Mouse (Mus musculus): ENCODE measurements around the gene Notch1. TPM values are rescaled to one million over a fixed set of nuclear protein-coding genes. Genes with fewer than 3 reads are reported as not detected.
A peak's percentile ranks its signal among the peaks of the same experiment; 100 is the strongest.

Notch1 gene
- total and polyA plus RNA-seq, 3 experiments, result 0.02 to 0.71 TPM; not detected in 1

- ATAC-seq (ENCODE audit: extremely low read depth, insufficient number of reproducible peaks, low FRiP score, poor library complexity, severe bottlenecking) (no peak), DNase-seq (ENCODE audit: low spot score) (no peak)
- peaks cover 52% of the 10 kb centered on the region for H3K4me1 ChIP-seq (ENCODE audit: insufficient read depth, low read depth, low read length)
- no peaks in the 10 kb centered on the region for H3K9me3 ChIP-seq (replicated peaks)
- peak overlapping the region; percentile 97 for H3K4me3 ChIP-seq (ENCODE audit: low read depth, low read length)
- H3K36me3 ChIP-seq (replicated peaks), result peaks cover 51% of the 10 kb centered on the region
- no peaks in the 10 kb centered on the region for H3K27me3 ChIP-seq (ENCODE audit: insufficient read depth, low read length)
- no peak for TF ChIP-seq GATA1 (IDR thresholded peaks at IDR 0.05; ENCODE audit: borderline replicate concordance, low read length)
- no peak for TF ChIP-seq TAL1 (conservative IDR thresholded peaks at IDR 0.05; ENCODE audit: low read depth, low read length)
- TF ChIP-seq GATA2 (IDR thresholded peaks at IDR 0.05; ENCODE audit: borderline replicate concordance, low read depth, low read length), result no peak
- TF ChIP-seq POLR2AphosphoS5 (IDR thresholded peaks at IDR 0.05; ENCODE audit: insufficient replicate concordance, low read depth, low read length), result no peak
- no peak for TF ChIP-seq CTCF (IDR thresholded peaks at IDR 0.05; ENCODE audit: low read depth, low read length)
Observed at GRCm38 (mm10) chr2:26443876-26444275, 72.6 kb downstream of the Notch1 start.

DNA sequence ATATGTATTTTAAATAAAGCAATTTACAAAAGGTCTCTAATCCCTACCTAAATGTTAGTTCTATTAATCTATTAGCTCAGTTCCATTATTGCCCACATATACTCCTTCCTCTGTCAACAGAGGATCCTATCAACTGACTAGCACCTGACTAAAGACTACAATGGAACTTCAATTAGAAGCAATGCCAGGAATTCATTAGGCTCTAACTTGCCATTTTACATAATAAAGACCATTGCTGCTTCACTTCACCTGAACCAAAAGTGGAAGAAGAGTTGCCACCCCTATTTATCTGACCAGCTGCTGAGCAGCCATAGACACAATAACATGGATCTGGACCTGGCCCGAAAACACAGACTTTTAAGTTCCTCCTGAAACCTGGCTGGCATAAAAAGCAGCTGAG lies 73.6 kb downstream of the Notch1 start:
- Histone ChIP-seq H3K9me3 (replicated peaks) (no peaks in the 10 kb centered on the region), H3K4me3 (ENCODE audit: low read depth, low read length) (no peak overlapping the region), H3K36me3 (replicated peaks) (peaks cover 52% of the 10 kb centered on the region), H3K4me1 (ENCODE audit: insufficient read depth, low read depth, low read length) (peaks cover 57% of the 10 kb centered on the region), H3K27me3 (ENCODE audit: insufficient read depth, low read length) (no peaks in the 10 kb centered on the region)
- DNase-seq (ENCODE audit: low spot score) (no peak), ATAC-seq (ENCODE audit: extremely low read depth, insufficient number of reproducible peaks, low FRiP score, poor library complexity, severe bottlenecking) (no peak)
- TF ChIP-seq GATA1 (IDR thresholded peaks at IDR 0.05; ENCODE audit: borderline replicate concordance, low read length) (no peak), CTCF (IDR thresholded peaks at IDR 0.05; ENCODE audit: low read depth, low read length) (no peak), TAL1 (conservative IDR thresholded peaks at IDR 0.05; ENCODE audit: low read depth, low read length) (no peak), POLR2AphosphoS5 (IDR thresholded peaks at IDR 0.05; ENCODE audit: insufficient replicate concordance, low read depth, low read length) (no peak), GATA2 (IDR thresholded peaks at IDR 0.05; ENCODE audit: borderline replicate concordance, low read depth, low read length) (no peak)

DNA sequence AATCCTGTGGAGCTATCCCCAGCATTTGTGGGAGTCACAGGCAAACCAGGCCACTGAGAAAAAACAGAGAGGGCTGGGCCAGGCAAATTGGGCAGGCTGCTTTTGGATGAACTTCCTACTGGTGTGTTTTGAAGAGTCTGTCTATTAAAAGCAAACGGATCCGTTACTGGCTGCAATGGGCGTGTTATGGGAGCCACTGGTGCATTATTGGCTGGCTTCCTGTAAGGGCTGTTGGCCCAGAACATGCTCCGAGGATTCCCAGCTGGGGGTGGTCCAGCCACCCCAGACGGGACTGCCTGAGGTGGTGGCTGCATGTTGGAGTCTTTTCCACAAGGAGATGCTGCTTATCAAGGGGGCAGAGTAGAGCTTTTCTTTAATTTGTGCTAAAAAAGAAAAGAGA lies 74.8 kb downstream of the Notch1 start:
- peaks cover 54% of the 10 kb centered on the region for H3K4me1 ChIP-seq (ENCODE audit: insufficient read depth, low read depth, low read length)
- TF ChIP-seq POLR2AphosphoS5 (IDR thresholded peaks at IDR 0.05; ENCODE audit: insufficient replicate concordance, low read depth, low read length) (no peak), TAL1 (conservative IDR thresholded peaks at IDR 0.05; ENCODE audit: low read depth, low read length) (no peak), GATA1 (IDR thresholded peaks at IDR 0.05; ENCODE audit: borderline replicate concordance, low read length) (no peak), CTCF (IDR thresholded peaks at IDR 0.05; ENCODE audit: low read depth, low read length) (no peak), GATA2 (IDR thresholded peaks at IDR 0.05; ENCODE audit: borderline replicate concordance, low read depth, low read length) (no peak)
- H3K4me3 ChIP-seq (ENCODE audit: low read depth, low read length), result no peak overlapping the region
- peaks cover 53% of the 10 kb centered on the region for H3K36me3 ChIP-seq (replicated peaks)
- H3K27me3 ChIP-seq (ENCODE audit: insufficient read depth, low read length), result no peaks in the 10 kb centered on the region
- no peak for DNase-seq (ENCODE audit: low spot score)
- ATAC-seq (ENCODE audit: extremely low read depth, insufficient number of reproducible peaks, low FRiP score, poor library complexity, severe bottlenecking), result no peak
- no peaks in the 10 kb centered on the region for H3K9me3 ChIP-seq (replicated peaks)

DNA sequence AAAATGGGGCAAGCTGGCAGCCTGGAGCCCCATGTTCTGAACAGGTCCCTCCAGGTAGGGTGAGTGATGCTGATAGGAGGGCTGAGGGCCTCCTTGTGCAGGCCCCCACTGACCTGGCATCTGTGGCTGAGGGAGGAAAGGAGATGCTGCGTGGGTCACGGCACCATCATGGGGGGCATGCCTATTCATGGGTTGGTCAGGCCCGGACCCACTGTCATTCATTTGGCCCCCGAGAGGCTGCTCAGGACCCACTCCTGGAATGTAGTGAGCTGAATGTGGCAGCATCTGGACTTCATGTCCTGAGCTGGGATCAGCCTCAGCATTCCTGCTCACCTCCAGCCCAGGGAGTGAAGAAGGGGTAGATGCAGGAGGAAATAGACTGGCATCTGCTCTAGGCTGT lies 75.2 kb downstream of the Notch1 start:
- no peak for DNase-seq (ENCODE audit: low spot score)
- Histone ChIP-seq H3K9me3 (replicated peaks) (no peaks in the 10 kb centered on the region), H3K36me3 (replicated peaks) (peaks cover 55% of the 10 kb centered on the region), H3K27me3 (ENCODE audit: insufficient read depth, low read length) (no peaks in the 10 kb centered on the region), H3K4me1 (ENCODE audit: insufficient read depth, low read depth, low read length) (peaks cover 51% of the 10 kb centered on the region), H3K4me3 (ENCODE audit: low read depth, low read length) (peak overlapping the region; percentile 18; the same call in 1 of the 2 replicates)
- TF ChIP-seq POLR2AphosphoS5 (IDR thresholded peaks at IDR 0.05; ENCODE audit: insufficient replicate concordance, low read depth, low read length) (no peak), GATA2 (IDR thresholded peaks at IDR 0.05; ENCODE audit: borderline replicate concordance, low read depth, low read length) (no peak), GATA1 (IDR thresholded peaks at IDR 0.05; ENCODE audit: borderline replicate concordance, low read length) (no peak), CTCF (IDR thresholded peaks at IDR 0.05; ENCODE audit: low read depth, low read length) (no peak), TAL1 (conservative IDR thresholded peaks at IDR 0.05; ENCODE audit: low read depth, low read length) (no peak)
- ATAC-seq (ENCODE audit: extremely low read depth, insufficient number of reproducible peaks, low FRiP score, poor library complexity, severe bottlenecking), result no peak

DNA sequence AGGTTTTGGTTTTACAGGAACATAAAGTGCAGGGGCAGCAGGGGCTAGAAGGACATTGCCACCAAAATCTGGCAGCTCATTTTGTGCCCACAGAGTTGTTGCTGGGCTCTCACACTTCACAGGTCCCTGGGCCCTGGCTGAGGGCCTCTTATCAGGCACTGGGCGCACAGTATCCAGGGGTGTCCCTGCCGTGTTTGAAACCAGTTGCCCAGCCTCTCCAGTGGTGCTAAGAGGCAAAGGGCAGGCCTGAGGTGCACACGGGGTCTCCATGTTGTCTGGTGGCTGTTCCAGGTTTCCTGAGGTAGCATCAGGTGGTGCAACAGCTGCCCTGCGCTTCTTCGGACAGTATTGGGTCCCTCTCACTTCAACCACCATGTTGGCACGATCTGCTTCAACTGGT lies 76.8 kb downstream of the Notch1 start:
- no peak for ATAC-seq (ENCODE audit: extremely low read depth, insufficient number of reproducible peaks, low FRiP score, poor library complexity, severe bottlenecking)
- TF ChIP-seq POLR2AphosphoS5 (IDR thresholded peaks at IDR 0.05; ENCODE audit: insufficient replicate concordance, low read depth, low read length) (no peak), GATA1 (IDR thresholded peaks at IDR 0.05; ENCODE audit: borderline replicate concordance, low read length) (no peak), CTCF (IDR thresholded peaks at IDR 0.05; ENCODE audit: low read depth, low read length) (no peak), TAL1 (conservative IDR thresholded peaks at IDR 0.05; ENCODE audit: low read depth, low read length) (no peak)
- DNase-seq (ENCODE audit: low spot score), result no peak
- Histone ChIP-seq H3K4me1 (ENCODE audit: insufficient read depth, low read depth, low read length) (peaks cover 50% of the 10 kb centered on the region), H3K27me3 (ENCODE audit: insufficient read depth, low read length) (no peaks in the 10 kb centered on the region), H3K36me3 (replicated peaks) (peaks cover 71% of the 10 kb centered on the region), H3K4me3 (ENCODE audit: low read depth, low read length) (no peak overlapping the region), H3K9me3 (replicated peaks) (no peaks in the 10 kb centered on the region)

- TF ChIP-seq GATA2 (IDR thresholded peaks at IDR 0.05; ENCODE audit: borderline replicate concordance, low read depth, low read length) (no peak), TAL1 (conservative IDR thresholded peaks at IDR 0.05; ENCODE audit: low read depth, low read length) (no peak), CTCF (IDR thresholded peaks at IDR 0.05; ENCODE audit: low read depth, low read length) (no peak), POLR2AphosphoS5 (IDR thresholded peaks at IDR 0.05; ENCODE audit: insufficient replicate concordance, low read depth, low read length) (no peak), GATA1 (IDR thresholded peaks at IDR 0.05; ENCODE audit: borderline replicate concordance, low read length) (no peak)
- ATAC-seq (ENCODE audit: extremely low read depth, insufficient number of reproducible peaks, low FRiP score, poor library complexity, severe bottlenecking), result no peak
- peaks cover 84% of the 10 kb centered on the region for H3K36me3 ChIP-seq (replicated peaks)
- no peak overlapping the region for H3K4me3 ChIP-seq (ENCODE audit: low read depth, low read length)
- peaks cover 39% of the 10 kb centered on the region for H3K4me1 ChIP-seq (ENCODE audit: insufficient read depth, low read depth, low read length)
- no peaks in the 10 kb centered on the region for H3K27me3 ChIP-seq (ENCODE audit: insufficient read depth, low read length)
- DNase-seq (ENCODE audit: low spot score), result no peak
- H3K9me3 ChIP-seq (replicated peaks), result no peaks in the 10 kb centered on the region
Observed at GRCm38 (mm10) chr2:26438373-26438772, 78.1 kb downstream of the Notch1 start.
